Mouse (Mus musculus) MN1 (cell line): ENCODE data around the gene Mpp6.
A peak's percentile ranks its signal among the peaks of the same experiment; 100 is the strongest.

Source experiments
- DNase-seq: peaks from one replicate; pipeline ENCODE4 v3.0.0-alpha.2; 2016; ENCODE audit warnings: low spot score

Gene Mpp6

GRCm38 (mm10) chr6:50225232-50225631 is 115.2 kb downstream of the Mpp6 start:
- no peak for DNase-seq

GRCm38 (mm10) chr6:50228180-50228579 is 118.1 kb downstream of the Mpp6 start:
- no peak for DNase-seq

- no peak for DNase-seq
Observed at GRCm38 (mm10) chr6:50231288-50231687, 121.2 kb downstream of the Mpp6 start.

- no peak for DNase-seq
Observed at GRCm38 (mm10) chr6:50232984-50233383, 122.9 kb downstream of the Mpp6 start.

- DNase-seq, result no peak
Observed at GRCm38 (mm10) chr6:50237963-50238362, 127.9 kb downstream of the Mpp6 start.

- DNase-seq, result no peak
Observed at GRCm38 (mm10) chr6:50239902-50240301, 129.9 kb downstream of the Mpp6 start.

- peak; percentile 46 for DNase-seq
Observed at GRCm38 (mm10) chr6:50240437-50240836, 130.4 kb downstream of the Mpp6 start.

- DNase-seq, result no peak
Observed at GRCm38 (mm10) chr6:50244126-50244525, 134.1 kb downstream of the Mpp6 start.

- no peak for DNase-seq
Observed at GRCm38 (mm10) chr6:50244967-50245366, 134.9 kb downstream of the Mpp6 start.

GRCm38 (mm10) chr6:50247356-50247755 is 137.3 kb downstream of the Mpp6 start:
- DNase-seq, result no peak

GRCm38 (mm10) chr6:50247791-50248190 is 137.8 kb downstream of the Mpp6 start:
- DNase-seq, result no peak
